Comparison of ENCODE assay signal across 28 mouse cellular contexts in genomic region chr11:61967034-61967433, GRCm38 (mm10). TPM values are rescaled to one million over a fixed set of nuclear protein-coding genes. Genes with fewer than 3 reads are reported as not detected.
DNase-seq lines count a peak whose midpoint lies in the region; ATAC-seq lines count a peak whose summit lies in the region.
"Had no signal": no experiment of that assay in that cellular context is flagged by ENCODE, and none has a peak within 500 bp of the region (broad histone marks: within the 10 kb centered on the region; RNA-seq: fewer than 3 reads in every experiment).

No protein-coding gene starts in this region.

- no peak overlapping the region for H3K4me2 ChIP-seq in heart, embryonic 11.5 days
- no peak overlapping the region for H3K4me2 ChIP-seq in liver, embryonic 11.5 days
- H3K4me2 ChIP-seq in liver, embryonic 16.5 days (ENCODE audit: low read depth, low read length): peak overlapping the region; percentile 3; the same call in 1 of the 2 replicates
- H3K4me2 ChIP-seq: embryonic facial prominence, embryonic 15.5 days; limb, embryonic 12.5 days; midbrain, embryonic 15.5 days; neural tube, embryonic 13.5 days had no signal

- 78% methylated on average over 8 of the region's 8 CpGs for WGBS in heart, embryonic 11.5 days (ENCODE audit: insufficient replicate concordance)
- 72% methylated on average over 8 of the region's 8 CpGs for WGBS in liver, embryonic 11.5 days
- WGBS in liver, embryonic 16.5 days (ENCODE audit: insufficient replicate concordance): 58% methylated on average over 8 of the region's 8 CpGs

- ATAC-seq in heart, embryonic 11.5 days (replicated peaks; ENCODE audit: insufficient number of reproducible peaks, low FRiP score, low TSS enrichment): no peak
- no peak for ATAC-seq in liver, embryonic 11.5 days (replicated peaks; ENCODE audit: low FRiP score)
- peak; percentile 51 for ATAC-seq in liver, embryonic 16.5 days (ENCODE audit: low read depth)
- ATAC-seq in megakaryocyte progenitor cell, adult 5-6 weeks (replicated peaks; ENCODE audit: poor library complexity): no peak
- ATAC-seq: forebrain, postnatal 0 days; hindbrain, embryonic 16.5 days; lung, postnatal 0 days; midbrain, embryonic 15.5 days had no signal

- no peaks in the 10 kb centered on the region for H3K36me3 ChIP-seq in heart, embryonic 11.5 days (ENCODE audit: control insufficient read depth, insufficient read depth, low read length)
- H3K36me3 ChIP-seq in liver, embryonic 11.5 days (ENCODE audit: control insufficient read depth, insufficient read depth, low read length): no peaks in the 10 kb centered on the region
- H3K36me3 ChIP-seq in liver, embryonic 16.5 days (ENCODE audit: control insufficient read depth, insufficient read depth): no peaks in the 10 kb centered on the region
- H3K36me3 ChIP-seq: embryonic facial prominence, embryonic 10.5 days; embryonic facial prominence, embryonic 15.5 days; forebrain, embryonic 10.5 days; hindbrain, embryonic 10.5 days; limb, embryonic 12.5 days; midbrain, embryonic 15.5 days; neural tube, embryonic 13.5 days had no signal

- H3K9ac ChIP-seq in heart, embryonic 11.5 days (ENCODE audit: low read depth, low read length): no peak overlapping the region
- no peak overlapping the region for H3K9ac ChIP-seq in liver, embryonic 11.5 days (ENCODE audit: low read depth, low read length)
- H3K9ac ChIP-seq in liver, embryonic 16.5 days (ENCODE audit: low read depth, low read length): 0 out of 2 replicates have a peak overlapping the region, but pooled peaks have one; percentile 13
- H3K9ac ChIP-seq: embryonic facial prominence, embryonic 15.5 days; forebrain, postnatal 0 days; limb, embryonic 12.5 days; midbrain, embryonic 15.5 days; neural tube, embryonic 13.5 days had no signal

- H3K27me3 ChIP-seq in heart, embryonic 11.5 days (ENCODE audit: control insufficient read depth, insufficient read depth, low read length): no peaks in the 10 kb centered on the region
- no peaks in the 10 kb centered on the region for H3K27me3 ChIP-seq in liver, embryonic 11.5 days (replicated peaks; ENCODE audit: control insufficient read depth, insufficient read depth, low read length)
- no peaks in the 10 kb centered on the region for H3K27me3 ChIP-seq in liver, embryonic 16.5 days (ENCODE audit: control insufficient read depth, insufficient read depth, low read depth, low read length)
- H3K27me3 ChIP-seq: embryonic facial prominence, embryonic 15.5 days; limb, embryonic 12.5 days; midbrain, embryonic 15.5 days; neural tube, embryonic 13.5 days had no signal

- no peaks in the 10 kb centered on the region for H3K4me1 ChIP-seq in heart, embryonic 11.5 days (ENCODE audit: control insufficient read depth, insufficient read depth, low read length)
- H3K4me1 ChIP-seq in liver, embryonic 11.5 days (replicated peaks; ENCODE audit: control insufficient read depth, insufficient read depth, low read length): peaks cover 31% of the 10 kb centered on the region
- H3K4me1 ChIP-seq in liver, embryonic 16.5 days (ENCODE audit: control insufficient read depth, low read depth, low read length): peaks cover 50% of the 10 kb centered on the region
- H3K4me1 ChIP-seq: forebrain, embryonic 10.5 days; hindbrain, embryonic 10.5 days; midbrain, embryonic 15.5 days had no signal

- H3K4me3 ChIP-seq in heart, embryonic 11.5 days (ENCODE audit: low read depth, low read length): no peak overlapping the region
- H3K4me3 ChIP-seq in liver, embryonic 11.5 days (ENCODE audit: low read depth, low read length): no peak overlapping the region
- H3K4me3 ChIP-seq in liver, embryonic 16.5 days (ENCODE audit: low read depth, low read length): 0 out of 2 replicates have a peak overlapping the region, but pooled peaks have one; percentile 3
- H3K4me3 ChIP-seq: embryonic facial prominence, embryonic 10.5 days; embryonic facial prominence, embryonic 15.5 days; forebrain, embryonic 10.5 days; hindbrain, embryonic 10.5 days; layer of hippocampus, adult 2 months; left cerebral cortex, adult 2 months; limb, embryonic 12.5 days; midbrain, embryonic 15.5 days; neural tube, embryonic 13.5 days had no signal

- DNase-seq in heart, adult 11 months: peak; percentile 88
- DNase-seq in liver, embryonic 11.5 days (ENCODE audit: low spot score): no peak
- DNase-seq in neural tube, embryonic 10.5 days (ENCODE audit: extremely low spot score, low spot score): no peak
- no peak for DNase-seq in thymus, postnatal 25 days
- DNase-seq: adrenal gland, adult 2 months; adrenal gland, postnatal 36 days; cerebellum, adult 2 months; cerebellum, postnatal 25 days; forebrain, postnatal 0 days; heart, postnatal 14 days; kidney, adult 18-20 months; kidney, postnatal 36 days; lung, adult 18-20 months; lung, postnatal 4 days had no signal

- H3K27ac ChIP-seq in heart, embryonic 11.5 days (ENCODE audit: low read depth, low read length): no peak overlapping the region
- H3K27ac ChIP-seq in liver, embryonic 11.5 days (ENCODE audit: low read depth, low read length): peak overlapping the region; percentile 2; the same call in 1 of the 2 replicates
- peak overlapping the region; percentile 40 for H3K27ac ChIP-seq in liver, embryonic 16.5 days (ENCODE audit: low read length)
- H3K27ac ChIP-seq: embryonic facial prominence, embryonic 10.5 days; embryonic facial prominence, embryonic 15.5 days; forebrain, embryonic 10.5 days; hindbrain, embryonic 10.5 days; layer of hippocampus, adult 2 months; left cerebral cortex, adult 2 months; limb, embryonic 12.5 days; midbrain, embryonic 15.5 days; neural tube, embryonic 13.5 days had no signal

- no peaks in the 10 kb centered on the region for H3K9me3 ChIP-seq in heart, embryonic 11.5 days (replicated peaks; ENCODE audit: control insufficient read depth, low read length)
- H3K9me3 ChIP-seq in liver, embryonic 11.5 days (ENCODE audit: control insufficient read depth, low read length): no peaks in the 10 kb centered on the region
- H3K9me3 ChIP-seq in liver, embryonic 16.5 days (replicated peaks; ENCODE audit: control insufficient read depth, low read length): no peaks in the 10 kb centered on the region
- H3K9me3 ChIP-seq: embryonic facial prominence, embryonic 10.5 days; embryonic facial prominence, embryonic 15.5 days; forebrain, embryonic 10.5 days; hindbrain, embryonic 10.5 days; limb, embryonic 12.5 days; midbrain, embryonic 15.5 days; neural tube, embryonic 13.5 days had no signal

RNA-seq across cellular contexts. Expression of gene Specc1, which starts 10.5 kb away (rescaled TPM):
- polyA plus RNA-seq in heart, embryonic 11.5 days (2014; fragmentation: Nextera tagmentation; extraction: Ambion mirVana): 11.3 and 17.1 TPM in 2 replicates
- polyA plus RNA-seq in liver, embryonic 11.5 days (2014; fragmentation: Nextera tagmentation; extraction: Ambion mirVana): 23.6 and 23.7 TPM in 2 replicates
- 58.6 and 58.9 TPM in 2 replicates for polyA plus RNA-seq in liver, embryonic 16.5 days (2015; fragmentation: Nextera tagmentation; extraction: Ambion mirVana)
- 16.4 and 19.7 TPM in 2 replicates for total RNA-seq in megakaryocyte progenitor cell, adult 5-6 weeks (2015)
- 23.9 and 26.8 TPM in 2 replicates for total RNA-seq in megakaryocyte progenitor cell, adult 5-6 weeks (2017)

RNA-seq across cellular contexts. Expression of gene Akap10, which starts 37.0 kb away (rescaled TPM):
- 17.3 and 19.0 TPM in 2 replicates for polyA plus RNA-seq in heart, embryonic 11.5 days (2014; fragmentation: Nextera tagmentation; extraction: Ambion mirVana)
- 17.9 and 19.4 TPM in 2 replicates for polyA plus RNA-seq in liver, embryonic 11.5 days (2014; fragmentation: Nextera tagmentation; extraction: Ambion mirVana)
- polyA plus RNA-seq in liver, embryonic 16.5 days (2015; fragmentation: Nextera tagmentation; extraction: Ambion mirVana): 7.3 and 7.7 TPM in 2 replicates
- total RNA-seq in megakaryocyte progenitor cell, adult 5-6 weeks (2015): 45.7 and 45.8 TPM in 2 replicates
- total RNA-seq in megakaryocyte progenitor cell, adult 5-6 weeks (2017): 34.0 and 37.8 TPM in 2 replicates
